Mouse (Mus musculus) megakaryocyte, embryonic 14.5 days (primary cell): ENCODE results near the gene Paqr5.

Source experiments
- FLI1 ChIP-seq: IDR thresholded peaks from 2 replicates; pipeline ENCODE4 v1.6.1; 2012; ENCODE audit warnings: low read length, inconsistent platforms, mixed read lengths
- GATA1 ChIP-seq: IDR thresholded peaks from 3 replicates; pipeline ENCODE4 v1.6.1; 2012; ENCODE audit warnings: mixed read lengths, low read length, inconsistent platforms, borderline replicate concordance

- no peak for TF ChIP-seq FLI1
- no peak for TF ChIP-seq GATA1
These were observed 8.2 kb downstream of the Paqr5 start for GRCm38 (mm10) chr9:62018229-62019093.
